ENCODE assay signal across 18 mouse cellular contexts in the genomic region with DNA sequence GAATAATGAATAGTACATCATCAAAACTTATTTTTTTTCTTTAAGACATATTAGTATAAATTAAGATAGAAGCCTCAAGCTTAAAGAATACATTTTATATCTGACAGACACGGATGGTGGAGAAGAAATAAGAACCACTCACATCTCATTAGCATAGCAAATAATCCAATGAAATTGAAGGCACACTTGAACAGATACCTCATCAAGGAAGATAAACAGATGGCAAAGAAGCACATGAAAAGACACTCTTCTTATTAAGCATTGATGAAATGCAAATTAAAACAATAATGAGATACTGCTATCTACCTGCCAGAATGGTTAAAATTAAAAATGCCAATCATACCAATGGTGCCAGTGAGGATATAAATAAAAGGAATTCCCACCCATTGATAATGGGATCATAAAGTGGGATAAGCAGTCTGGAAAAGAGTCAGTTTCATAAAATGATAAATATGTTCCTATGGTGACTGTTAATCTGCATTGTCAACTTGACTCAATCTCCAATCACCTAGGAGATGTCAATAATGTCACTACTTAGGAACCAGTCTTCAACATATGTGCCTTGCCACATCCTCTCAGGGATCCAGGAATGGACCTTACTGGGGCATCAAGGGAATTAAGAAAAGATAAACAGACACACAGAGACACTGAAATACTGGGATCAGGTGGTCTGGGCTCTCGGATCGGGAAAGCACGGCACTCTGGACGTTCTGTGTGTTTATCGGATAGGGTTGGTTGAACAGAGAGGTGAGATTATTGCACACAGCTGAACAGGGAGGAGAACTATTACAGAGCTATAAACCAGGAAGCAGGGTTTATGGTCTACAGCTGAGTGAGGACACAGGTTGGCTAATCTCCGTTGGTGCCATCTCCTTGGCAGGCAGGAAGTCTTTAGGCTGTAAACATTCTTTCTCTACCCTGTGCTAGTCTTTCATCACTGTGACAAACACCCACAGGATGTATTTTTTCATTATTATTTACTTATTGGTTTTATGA. TPM values are rescaled to one million over a fixed set of nuclear protein-coding genes. Genes with fewer than 3 reads are reported as not detected.
A peak's percentile ranks its signal among the peaks of the same experiment; 100 is the strongest.
DNase-seq lines count a peak whose midpoint lies in the region; ATAC-seq and TF ChIP-seq lines count a peak whose summit lies in the region.
"Had no signal": no experiment of that assay in that cellular context is flagged by ENCODE, and none has a peak within 500 bp of the region (broad histone marks: within the 10 kb centered on the region; RNA-seq: fewer than 3 reads in every experiment).

No protein-coding gene starts in this region.

- H3K9me3 ChIP-seq in hindbrain, embryonic 12.5 days (replicated peaks): no peaks in the 10 kb centered on the region
- H3K9me3 ChIP-seq in hindbrain, embryonic 10.5 days: no peaks in the 10 kb centered on the region
- H3K9me3 ChIP-seq in hindbrain, embryonic 14.5 days (ENCODE audit: control insufficient read depth, low read length): no peaks in the 10 kb centered on the region
- H3K9me3 ChIP-seq in midbrain, embryonic 15.5 days: no peaks in the 10 kb centered on the region
- H3K9me3 ChIP-seq: embryonic facial prominence, embryonic 15.5 days; liver, embryonic 12.5 days had no signal

- 0 out of 2 replicates have a peak overlapping the region, but pooled peaks have one; percentile 49 for H3K27ac ChIP-seq in hindbrain, embryonic 12.5 days
- H3K27ac ChIP-seq in hindbrain, embryonic 10.5 days: no peak overlapping the region
- H3K27ac ChIP-seq in hindbrain, embryonic 14.5 days: no peak overlapping the region; the same call in 1 of the 2 replicates
- peak overlapping the region; percentile 48; the same call in 1 of the 2 replicates for H3K27ac ChIP-seq in midbrain, embryonic 15.5 days
- no peak overlapping the region for H3K27ac ChIP-seq in kidney, adult 2 months (ENCODE audit: insufficient read depth, low read depth, low read length)
- H3K27ac ChIP-seq: embryonic facial prominence, embryonic 15.5 days; liver, embryonic 12.5 days had no signal

- no peak for DNase-seq in hindbrain, embryonic 10.5 days (ENCODE audit: low spot score)
- DNase-seq in brain, embryonic 14.5 days (ENCODE audit: low read depth): peak; percentile 68
- DNase-seq in hindbrain, embryonic 14.5 days (ENCODE audit: low spot score): no peak
- no peak for DNase-seq in right cerebral cortex, postnatal 10 days (ENCODE audit: low spot score in 2 of 2)
- no peak for DNase-seq in kidney, adult 2 months
- no peak for DNase-seq in layer of hippocampus, postnatal 10 days (ENCODE audit: low spot score in 2 of 2)
- DNase-seq: B cell, adult 2 months; cerebellum, adult 11-12 months; gastrocnemius, postnatal 14 days; kidney, adult 9 months; left cerebral cortex, postnatal 4 days had no signal

- no peaks in the 10 kb centered on the region for H3K27me3 ChIP-seq in hindbrain, embryonic 12.5 days
- no peaks in the 10 kb centered on the region for H3K27me3 ChIP-seq in hindbrain, embryonic 10.5 days (ENCODE audit: insufficient read depth, poor library complexity, severe bottlenecking)
- no peaks in the 10 kb centered on the region for H3K27me3 ChIP-seq in hindbrain, embryonic 14.5 days (ENCODE audit: control insufficient read depth, insufficient read depth, low read length)
- no peaks in the 10 kb centered on the region for H3K27me3 ChIP-seq in midbrain, embryonic 15.5 days (replicated peaks)
- no peaks in the 10 kb centered on the region for H3K27me3 ChIP-seq in kidney, adult 2 months (replicated peaks; ENCODE audit: control insufficient read depth, insufficient read depth, low read length)
- H3K27me3 ChIP-seq: embryonic facial prominence, embryonic 15.5 days had no signal

- TF ChIP-seq POLR2A in brain, embryonic 14.5 days (IDR thresholded peaks at IDR 0.05; ENCODE audit: borderline replicate concordance, extremely low read depth, insufficient read depth, insufficient read length, poor library complexity, severe bottlenecking): no peak
- TF ChIP-seq POLR2A in kidney, adult 2 months (IDR thresholded peaks at IDR 0.05; ENCODE audit: low read depth, low read length): no peak

- H3K4me1 ChIP-seq in hindbrain, embryonic 12.5 days: no peaks in the 10 kb centered on the region
- H3K4me1 ChIP-seq in hindbrain, embryonic 10.5 days (replicated peaks): no peaks in the 10 kb centered on the region
- H3K4me1 ChIP-seq in hindbrain, embryonic 14.5 days (replicated peaks; ENCODE audit: control insufficient read depth, insufficient read depth, low read length): no peaks in the 10 kb centered on the region
- H3K4me1 ChIP-seq in midbrain, embryonic 15.5 days: no peaks in the 10 kb centered on the region
- no peaks in the 10 kb centered on the region for H3K4me1 ChIP-seq in kidney, adult 2 months (ENCODE audit: control insufficient read depth, insufficient read depth, low read length)
- H3K4me1 ChIP-seq: embryonic facial prominence, embryonic 15.5 days; liver, embryonic 12.5 days had no signal

- H3K9ac ChIP-seq in hindbrain, embryonic 12.5 days: no peak overlapping the region
- H3K9ac ChIP-seq in hindbrain, embryonic 14.5 days: no peak overlapping the region
- H3K9ac ChIP-seq in midbrain, embryonic 15.5 days: no peak overlapping the region
- H3K9ac ChIP-seq: embryonic facial prominence, embryonic 15.5 days; liver, embryonic 12.5 days had no signal

- no peak for TF ChIP-seq CTCF in brain, embryonic 14.5 days (IDR thresholded peaks at IDR 0.05; ENCODE audit: borderline replicate concordance, extremely low read depth, insufficient read depth, insufficient read length)
- no peak for TF ChIP-seq CTCF in kidney, adult 2 months (conservative IDR thresholded peaks at IDR 0.05; ENCODE audit: insufficient read depth, insufficient read length, low read depth, low read length)

- H3K4me2 ChIP-seq in hindbrain, embryonic 12.5 days (replicated peaks): no peak overlapping the region
- H3K4me2 ChIP-seq in hindbrain, embryonic 14.5 days (replicated peaks): no peak overlapping the region
- no peak overlapping the region for H3K4me2 ChIP-seq in midbrain, embryonic 15.5 days
- H3K4me2 ChIP-seq: embryonic facial prominence, embryonic 15.5 days; heart, embryonic 11.5 days; liver, embryonic 12.5 days had no signal

- H3K4me3 ChIP-seq in hindbrain, embryonic 12.5 days: no peak overlapping the region
- no peak overlapping the region for H3K4me3 ChIP-seq in hindbrain, embryonic 10.5 days
- no peak overlapping the region for H3K4me3 ChIP-seq in hindbrain, embryonic 14.5 days (replicated peaks; ENCODE audit: low read length)
- no peak overlapping the region for H3K4me3 ChIP-seq in midbrain, embryonic 15.5 days
- H3K4me3 ChIP-seq in kidney, adult 2 months (ENCODE audit: insufficient read depth, low read depth, low read length): no peak overlapping the region
- H3K4me3 ChIP-seq: embryonic facial prominence, embryonic 15.5 days; liver, embryonic 12.5 days; megakaryocyte, embryonic 14.5 days had no signal

- peak; percentile 54; the same call in 1 of the 2 replicates for ATAC-seq in hindbrain, embryonic 12.5 days (ENCODE audit: low FRiP score)
- ATAC-seq in hindbrain, embryonic 14.5 days (ENCODE audit: low FRiP score): peak; percentile 27; the same call in 1 of the 2 replicates
- peak; percentile 39; the same call in 1 of the 2 replicates for ATAC-seq in midbrain, embryonic 15.5 days (replicated peaks)
- ATAC-seq: liver, embryonic 12.5 days; Patski had no signal

- H3K36me3 ChIP-seq in hindbrain, embryonic 12.5 days: no peaks in the 10 kb centered on the region
- no peaks in the 10 kb centered on the region for H3K36me3 ChIP-seq in hindbrain, embryonic 10.5 days
- no peaks in the 10 kb centered on the region for H3K36me3 ChIP-seq in hindbrain, embryonic 14.5 days (replicated peaks; ENCODE audit: control insufficient read depth, insufficient read depth)
- H3K36me3 ChIP-seq in midbrain, embryonic 15.5 days (replicated peaks): no peaks in the 10 kb centered on the region
- H3K36me3 ChIP-seq in kidney, adult 2 months (ENCODE audit: control insufficient read depth, insufficient read depth, low read length): no peaks in the 10 kb centered on the region
- H3K36me3 ChIP-seq: embryonic facial prominence, embryonic 15.5 days; liver, embryonic 12.5 days had no signal

- 64% methylated on average over 7 of the region's 7 CpGs for WGBS in hindbrain, embryonic 12.5 days
- WGBS in hindbrain, embryonic 10.5 days: 86% methylated on average over 7 of the region's 7 CpGs
- WGBS in hindbrain, embryonic 14.5 days: 40% methylated on average over 7 of the region's 7 CpGs
- WGBS in midbrain, embryonic 15.5 days: 67% methylated on average over 7 of the region's 7 CpGs
- 40% methylated on average over 7 of the region's 7 CpGs for WGBS in kidney, adult 2 months

RNA-seq across cellular contexts. Expression of gene Pxylp1, which starts 12.2 kb away (rescaled TPM):
- polyA plus RNA-seq in hindbrain, embryonic 12.5 days (2016; fragmentation: Nextera tagmentation; extraction: Ambion mirVana): 56.9 and 59.9 TPM in 2 replicates
- 28.5 and 33.1 TPM in 2 replicates for polyA plus RNA-seq in hindbrain, embryonic 10.5 days (2016; fragmentation: Nextera tagmentation; extraction: Ambion mirVana)
- 29.1 and 40.1 TPM in 2 replicates for polyA plus RNA-seq in brain, embryonic 14.5 days (2012; rRNA removed)
- 34.6 and 43.9 TPM in 2 replicates for polyA plus RNA-seq in hindbrain, embryonic 14.5 days (2014; fragmentation: Nextera tagmentation; extraction: Ambion mirVana)
- 42.4 and 48.6 TPM in 2 replicates for polyA plus RNA-seq in midbrain, embryonic 15.5 days (2015; fragmentation: Nextera tagmentation; extraction: Ambion mirVana)
- polyA plus RNA-seq in kidney, adult 2 months (2012; rRNA removed): 7.6 and 10.7 TPM in 2 replicates
- total RNA-seq in layer of hippocampus, postnatal 10 days (2021): 10 to 100 TPM; 16.6 to 18.9 TPM

Comparison
In these comparisons a context has a peak if more than half of its experiments do, and no peak if none do; other contexts are left out.
1. H3K27ac ChIP-seq: peak in hindbrain, embryonic 12.5 days (single experiment) and midbrain, embryonic 15.5 days (single experiment); none in hindbrain, embryonic 10.5 days (single experiment), hindbrain, embryonic 14.5 days (single experiment) and kidney, adult 2 months (single experiment).
2. Peak in every context shown above with its lines, with median percentiles within 50 percentile points of each other: ATAC-seq.